Mouse (Mus musculus): Measurements from ENCODE around the gene Tmem266. TPM values are rescaled to one million over a fixed set of nuclear protein-coding genes. Genes with fewer than 3 reads are reported as not detected.

Tmem266 gene
- polyA plus RNA-seq, 1 experiment, result 6.3 TPM

- Histone ChIP-seq H3K27ac (ENCODE audit: insufficient read depth, low read length) (no peak overlapping the region), H3K4me3 (ENCODE audit: insufficient read depth, low read length) (no peak overlapping the region), H3K4me1 (ENCODE audit: control insufficient read depth, insufficient read depth, low read length) (no peaks in the 10 kb centered on the region)
- TF ChIP-seq POLR2A (IDR thresholded peaks at IDR 0.05; ENCODE audit: extremely low read depth, insufficient read depth, low read length), result no peak
- TF ChIP-seq CTCF (IDR thresholded peaks at IDR 0.05; ENCODE audit: extremely low read depth, insufficient read depth, low read length), result no peak
Observed at GRCm38 (mm10) chr9:55386117-55386516, 59.4 kb downstream of the Tmem266 start.

GRCm38 (mm10) chr9:55387862-55388505 is 61.3 kb downstream of the Tmem266 start:
- H3K4me1 ChIP-seq (ENCODE audit: control insufficient read depth, insufficient read depth, low read length), result no peaks in the 10 kb centered on the region
- no peak overlapping the region for H3K4me3 ChIP-seq (ENCODE audit: insufficient read depth, low read length)
- no peak overlapping the region for H3K27ac ChIP-seq (ENCODE audit: insufficient read depth, low read length)
- TF ChIP-seq CTCF (IDR thresholded peaks at IDR 0.05; ENCODE audit: extremely low read depth, insufficient read depth, low read length) (no peak), POLR2A (IDR thresholded peaks at IDR 0.05; ENCODE audit: extremely low read depth, insufficient read depth, low read length) (no peak)

DNA sequence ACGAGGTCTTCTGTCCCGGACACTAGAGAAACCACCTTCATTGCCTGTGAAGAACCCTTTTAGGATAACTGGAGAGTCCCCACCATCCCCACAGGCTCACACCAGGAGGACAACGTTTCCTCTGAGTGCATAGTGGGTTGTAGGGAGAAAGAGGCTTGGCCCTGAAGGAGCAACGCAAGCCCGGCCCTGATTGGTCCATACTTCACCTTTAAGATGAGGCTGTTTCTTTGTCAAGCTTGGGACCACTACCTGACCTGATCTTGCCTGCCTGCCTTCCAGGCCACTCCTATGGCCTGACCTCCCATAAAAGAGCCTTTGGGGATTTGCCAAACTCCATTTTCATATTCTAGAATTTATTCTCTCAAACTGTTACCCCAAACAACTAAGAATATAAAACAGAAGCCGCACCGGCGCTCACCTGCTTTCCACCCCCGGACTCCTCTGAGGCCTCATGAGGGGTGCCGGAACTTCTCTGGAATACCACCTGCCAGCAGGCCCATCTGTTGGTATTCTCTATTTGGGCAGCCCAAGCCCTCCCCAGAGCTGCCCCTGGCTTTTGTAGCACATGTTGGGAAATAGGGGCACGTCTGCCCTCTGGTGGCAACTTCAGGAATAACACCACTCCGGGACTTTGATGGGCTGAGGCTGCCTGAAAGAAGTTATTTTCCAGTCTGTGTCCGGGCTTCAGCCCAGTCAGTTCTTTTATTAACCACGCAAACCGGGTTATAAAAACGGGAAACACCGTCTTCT is 65.4 kb downstream of the Tmem266 start:
- peak; percentile 86 for TF ChIP-seq CTCF (IDR thresholded peaks at IDR 0.05; ENCODE audit: extremely low read depth, insufficient read depth, low read length)
- TF ChIP-seq POLR2A (IDR thresholded peaks at IDR 0.05; ENCODE audit: extremely low read depth, insufficient read depth, low read length), result no peak
- no peak overlapping the region for H3K27ac ChIP-seq (ENCODE audit: insufficient read depth, low read length)
- no peaks in the 10 kb centered on the region for H3K4me1 ChIP-seq (ENCODE audit: control insufficient read depth, insufficient read depth, low read length)
- no peak overlapping the region for H3K4me3 ChIP-seq (ENCODE audit: insufficient read depth, low read length)

DNA sequence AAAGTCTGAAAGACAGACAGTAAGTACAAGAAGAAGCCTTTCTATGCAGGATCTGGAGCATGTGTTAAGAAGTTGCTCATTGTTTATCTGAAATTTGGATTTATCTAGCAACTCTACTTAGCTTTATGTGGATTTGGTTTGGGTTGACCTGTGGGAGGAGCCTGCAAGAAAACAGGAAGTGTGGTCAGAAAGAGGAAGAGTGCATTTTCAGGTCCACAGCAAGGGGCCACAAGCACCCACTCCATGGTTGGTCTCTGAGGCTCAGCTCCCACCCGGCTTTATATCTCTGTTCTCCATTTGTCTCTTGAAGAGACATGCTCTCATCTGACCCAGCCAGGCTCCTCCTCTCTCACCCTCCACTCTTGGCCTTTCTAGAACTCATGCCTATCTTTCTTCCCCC is 68.9 kb downstream of the Tmem266 start:
- no peaks in the 10 kb centered on the region for H3K4me1 ChIP-seq (ENCODE audit: control insufficient read depth, insufficient read depth, low read length)
- H3K4me3 ChIP-seq (ENCODE audit: insufficient read depth, low read length), result no peak overlapping the region
- TF ChIP-seq CTCF (IDR thresholded peaks at IDR 0.05; ENCODE audit: extremely low read depth, insufficient read depth, low read length) (no peak), POLR2A (IDR thresholded peaks at IDR 0.05; ENCODE audit: extremely low read depth, insufficient read depth, low read length) (no peak)
- no peak overlapping the region for H3K27ac ChIP-seq (ENCODE audit: insufficient read depth, low read length)

DNA sequence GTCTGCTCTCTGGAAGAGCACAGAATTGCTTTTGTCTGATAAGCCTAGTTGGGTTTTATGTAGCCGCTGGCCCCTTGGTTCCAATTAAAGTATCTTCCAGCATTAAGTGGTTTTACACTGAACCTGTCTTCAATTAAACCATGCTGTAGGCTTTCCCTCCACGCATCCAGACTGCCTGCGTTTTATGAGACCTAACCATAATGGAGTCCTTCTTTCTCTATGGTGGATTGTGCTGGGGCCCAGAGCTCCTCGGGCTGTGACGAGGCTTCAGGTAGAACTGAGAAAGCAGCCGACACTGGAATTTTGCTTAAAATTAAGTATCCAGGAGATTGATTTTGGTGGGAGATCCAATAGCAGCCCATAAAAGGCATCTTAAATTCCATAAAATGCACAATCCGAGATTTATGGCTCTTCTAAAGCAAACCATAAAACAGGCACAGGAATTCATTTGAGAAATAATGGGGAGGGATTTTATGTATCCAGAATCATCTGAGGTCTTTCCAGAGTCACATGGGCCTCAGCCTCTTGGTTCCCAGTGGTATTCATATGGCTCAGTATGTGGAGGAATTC is 72.4 kb downstream of the Tmem266 start:
- no peak for TF ChIP-seq CTCF (IDR thresholded peaks at IDR 0.05; ENCODE audit: extremely low read depth, insufficient read depth, low read length)

GRCm38 (mm10) chr9:55402276-55402675 is 75.6 kb downstream of the Tmem266 start:
- Histone ChIP-seq H3K27ac (ENCODE audit: insufficient read depth, low read length) (no peak overlapping the region), H3K4me3 (ENCODE audit: insufficient read depth, low read length) (no peak overlapping the region), H3K4me1 (ENCODE audit: control insufficient read depth, insufficient read depth, low read length) (no peaks in the 10 kb centered on the region; the same call in 1 of the 2 replicates)
- TF ChIP-seq POLR2A (IDR thresholded peaks at IDR 0.05; ENCODE audit: extremely low read depth, insufficient read depth, low read length) (no peak), CTCF (IDR thresholded peaks at IDR 0.05; ENCODE audit: extremely low read depth, insufficient read depth, low read length) (no peak)

More for the DNA sequence above, 72.4 kb downstream of the Tmem266 start:
- Histone ChIP-seq H3K4me1 (ENCODE audit: control insufficient read depth, insufficient read depth, low read length) (no peaks in the 10 kb centered on the region), H3K4me3 (ENCODE audit: insufficient read depth, low read length) (no peak overlapping the region), H3K27ac (ENCODE audit: insufficient read depth, low read length) (no peak overlapping the region)

DNA sequence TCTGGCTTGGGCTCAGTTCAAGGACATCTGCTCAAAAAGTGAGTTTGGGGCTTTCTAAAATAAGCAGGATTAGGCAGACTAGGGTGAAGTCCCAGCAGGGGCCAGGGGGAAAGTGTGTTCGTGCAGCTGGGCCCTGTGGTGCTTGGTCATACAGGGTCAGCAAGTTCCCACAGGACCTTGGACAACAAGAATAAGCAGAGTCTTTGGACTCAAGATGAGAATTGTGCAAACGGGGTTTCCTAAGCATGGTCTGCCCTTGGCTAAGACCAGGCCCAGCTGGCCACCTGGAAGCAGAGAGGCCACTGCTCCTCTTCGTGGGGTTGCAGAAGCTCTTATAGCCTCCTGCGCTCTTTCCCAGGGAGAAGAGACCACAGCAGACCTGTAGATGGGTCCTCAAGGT is 77.5 kb downstream of the Tmem266 start:
- no peak overlapping the region for H3K4me3 ChIP-seq (ENCODE audit: insufficient read depth, low read length)
- H3K4me1 ChIP-seq (ENCODE audit: control insufficient read depth, insufficient read depth, low read length), result no peaks in the 10 kb centered on the region; the same call in 1 of the 2 replicates
- no peak overlapping the region for H3K27ac ChIP-seq (ENCODE audit: insufficient read depth, low read length)
- TF ChIP-seq POLR2A (IDR thresholded peaks at IDR 0.05; ENCODE audit: extremely low read depth, insufficient read depth, low read length) (no peak), CTCF (IDR thresholded peaks at IDR 0.05; ENCODE audit: extremely low read depth, insufficient read depth, low read length) (no peak)

GRCm38 (mm10) chr9:55404976-55405702 is 78.4 kb downstream of the Tmem266 start:
- TF ChIP-seq POLR2A (IDR thresholded peaks at IDR 0.05; ENCODE audit: extremely low read depth, insufficient read depth, low read length), result no peak
- TF ChIP-seq CTCF (IDR thresholded peaks at IDR 0.05; ENCODE audit: extremely low read depth, insufficient read depth, low read length), result no peak
- no peaks in the 10 kb centered on the region; the same call in 1 of the 2 replicates for H3K4me1 ChIP-seq (ENCODE audit: control insufficient read depth, insufficient read depth, low read length)
- no peak overlapping the region for H3K4me3 ChIP-seq (ENCODE audit: insufficient read depth, low read length)
- H3K27ac ChIP-seq (ENCODE audit: insufficient read depth, low read length), result no peak overlapping the region

- TF ChIP-seq POLR2A (IDR thresholded peaks at IDR 0.05; ENCODE audit: extremely low read depth, insufficient read depth, low read length) (no peak), CTCF (IDR thresholded peaks at IDR 0.05; ENCODE audit: extremely low read depth, insufficient read depth, low read length) (no peak)
- Histone ChIP-seq H3K4me3 (ENCODE audit: insufficient read depth, low read length) (no peak overlapping the region), H3K4me1 (ENCODE audit: control insufficient read depth, insufficient read depth, low read length) (no peaks in the 10 kb centered on the region; the same call in 1 of the 2 replicates), H3K27ac (ENCODE audit: insufficient read depth, low read length) (no peak overlapping the region)
Observed at GRCm38 (mm10) chr9:55406773-55407172, 80.1 kb downstream of the Tmem266 start.

Data from cortical plate, adult 2 months (tissue).